Mouse (Mus musculus) hindbrain, embryonic 13.5 days (tissue): ENCODE data around the gene Sobp. TPM values are rescaled to one million over a fixed set of nuclear protein-coding genes. Genes with fewer than 3 reads are reported as not detected.

Source experiments
- ATAC-seq: fragments of 200-750 bp; cut with Nextera tagmentation; 2 replicates; pipeline ENCODE4 v1.8.0; 2017; ENCODE audit warnings: moderate TSS enrichment; ENCODE audit not compliant: low FRiP score
- H3K27ac ChIP-seq: fragments of 300-500 bp; sonication (generic); 2 replicates; pipeline ENCODE4 v1.5.1; 2015; ENCODE audit warnings: inconsistent platforms, mild to moderate bottlenecking, moderate library complexity
- H3K27me3 ChIP-seq: fragments of 300-500 bp; sonication (generic); 2 replicates; pipeline ENCODE4 v1.6.1; 2015; ENCODE audit warnings: mild to moderate bottlenecking, inconsistent platforms
- H3K36me3 ChIP-seq: fragments of 300-500 bp; sonication (generic); 2 replicates; pipeline ENCODE4 v1.6.1; 2015; ENCODE audit warnings: mild to moderate bottlenecking, inconsistent platforms
- H3K4me1 ChIP-seq: fragments of 300-500 bp; sonication (generic); replicated peaks from 2 replicates; pipeline ENCODE4 v1.6.1; 2015; ENCODE audit warnings: inconsistent platforms
- H3K4me2 ChIP-seq: fragments of 300-500 bp; sonication (generic); 2 replicates; pipeline ENCODE4 v1.6.1; 2015; ENCODE audit warnings: inconsistent platforms, mild to moderate bottlenecking, moderate library complexity
- H3K4me3 ChIP-seq: fragments of 300-500 bp; sonication (generic); 2 replicates; pipeline ENCODE4 v1.5.1; 2015; ENCODE audit warnings: mild to moderate bottlenecking, inconsistent platforms
- H3K9ac ChIP-seq: fragments of 300-500 bp; sonication (generic); 2 replicates; pipeline ENCODE4 v1.6.1; 2015; ENCODE audit warnings: mild to moderate bottlenecking, inconsistent platforms
- H3K9me3 ChIP-seq: fragments of 300-500 bp; sonication (generic); 2 replicates; pipeline ENCODE4 v1.6.1; 2016; ENCODE audit warnings: inconsistent platforms
- WGBS: fragments of 180-500 bp; shearing (Covaris S2); methylation state at CpG from one replicate; pipeline ENCODE4 v1.1.7; 2015; 5-methylcytosine and 5-hydroxymethylcytosine counted together
- polyA plus RNA-seq: library from polyadenylated mRNA; unstranded; fragments of >200 nt; fragmentation: Nextera tagmentation; extraction: Ambion mirVana; gene quantifications from 2 replicates; pipeline ENCODE4 v1.2.1, GENCODE M21; 2015

Gene Sobp
- polyA plus RNA-seq, 1 experiment from 2014 or later: 13.2 TPM

GRCm38 (mm10) chr10:42953601-42954000 lies 220.7 kb downstream of the Sobp start:
- ATAC-seq: no peak

More at GRCm38 (mm10) chr10:42953601-42954000, 220.7 kb downstream of the Sobp start:
- Histone ChIP-seq H3K4me2 (no peak overlapping the region), H3K9ac (no peak overlapping the region), H3K4me3 (no peak overlapping the region), H3K4me1 (peaks cover 41% of the 10 kb centered on the region), H3K9me3 (no peaks in the 10 kb centered on the region), H3K36me3 (no peaks in the 10 kb centered on the region), H3K27ac (no peak overlapping the region), H3K27me3 (peaks cover 17% of the 10 kb centered on the region; the same call in 1 of the 2 replicates)
- 78% methylated on average over 5 of the region's 5 CpGs for WGBS

Other genes with a start within 250 kb of the Sobp start
- gene 9030612E09Rik, start 174 bp upstream of the Sobp start, polyA plus RNA-seq: 2.7 and 2.8 TPM in 2 replicates
- gene Pdss2, start 47.0 kb upstream of the Sobp start, polyA plus RNA-seq: 16.0 and 17.4 TPM in 2 replicates